Mouse (Mus musculus) neural tube, embryonic 14.5 days (tissue): ENCODE measurements around the gene Fbxo11. TPM values are rescaled to one million over a fixed set of nuclear protein-coding genes. Genes with fewer than 3 reads are reported as not detected.
A peak's percentile ranks its signal among the peaks of the same experiment; 100 is the strongest.

Experiments used
- ATAC-seq: fragments of 200-750 bp; cut with Nextera tagmentation; 2 replicates; pipeline ENCODE4 v1.8.0; 2017; ENCODE audit warnings: low read depth, mild to moderate bottlenecking, moderate TSS enrichment, moderate library complexity
- H3K27ac ChIP-seq: fragments of 300-500 bp; sonication (generic); 2 replicates; pipeline ENCODE4 v1.5.1; 2014; ENCODE audit warnings: low read depth, mild to moderate bottlenecking, control low read depth, low read length, moderate library complexity, mixed read lengths
- H3K27me3 ChIP-seq: fragments of 300-500 bp; sonication (generic); 2 replicates; pipeline ENCODE4 v1.6.1; 2014; ENCODE audit warnings: low read length; ENCODE audit not compliant: control insufficient read depth, insufficient read depth
- H3K36me3 ChIP-seq: fragments of 300-500 bp; sonication (generic); 2 replicates; pipeline ENCODE4 v1.6.1; 2014; ENCODE audit warnings: low read length, mixed read lengths; ENCODE audit not compliant: control insufficient read depth, insufficient read depth
- H3K4me1 ChIP-seq: fragments of 300-500 bp; sonication (generic); 2 replicates; pipeline ENCODE4 v1.6.1; 2014; ENCODE audit warnings: low read length; ENCODE audit not compliant: control insufficient read depth, insufficient read depth
- H3K4me2 ChIP-seq: fragments of 300-500 bp; sonication (generic); 2 replicates; pipeline ENCODE4 v1.6.1; 2014; ENCODE audit warnings: mild to moderate bottlenecking, low read depth, low read length, control low read depth
- H3K4me3 ChIP-seq: fragments of 300-500 bp; sonication (generic); 2 replicates; pipeline ENCODE4 v1.5.1; 2014; ENCODE audit warnings: low read depth, low read length, control low read depth, mixed read lengths
- H3K9ac ChIP-seq: fragments of 300-500 bp; sonication (generic); replicated peaks from 2 replicates; pipeline ENCODE4 v1.6.1; 2014; ENCODE audit warnings: low read depth, mild to moderate bottlenecking, control low read depth, low read length, mixed read lengths
- H3K9me3 ChIP-seq: fragments of 300-500 bp; sonication (generic); 2 replicates; pipeline ENCODE4 v1.6.1; 2016; ENCODE audit warnings: low read length; ENCODE audit not compliant: control insufficient read depth
- WGBS: fragments of 180-500 bp; shearing (Covaris S2); extraction: QIAGEN DNeasy Blood & Tissue Kit; methylation state at CpG from one replicate; pipeline ENCODE4 v1.1.7; 2014; 5-methylcytosine and 5-hydroxymethylcytosine counted together
- polyA plus RNA-seq: library from polyadenylated mRNA; unstranded; fragments of >200 nt; fragmentation: Nextera tagmentation; extraction: Ambion mirVana; gene quantifications from 2 replicates; pipeline ENCODE4 v1.2.1, GENCODE M21; 2014

Fbxo11 gene
- 47.7 and 47.8 TPM in 2 replicates for polyA plus RNA-seq

DNA sequence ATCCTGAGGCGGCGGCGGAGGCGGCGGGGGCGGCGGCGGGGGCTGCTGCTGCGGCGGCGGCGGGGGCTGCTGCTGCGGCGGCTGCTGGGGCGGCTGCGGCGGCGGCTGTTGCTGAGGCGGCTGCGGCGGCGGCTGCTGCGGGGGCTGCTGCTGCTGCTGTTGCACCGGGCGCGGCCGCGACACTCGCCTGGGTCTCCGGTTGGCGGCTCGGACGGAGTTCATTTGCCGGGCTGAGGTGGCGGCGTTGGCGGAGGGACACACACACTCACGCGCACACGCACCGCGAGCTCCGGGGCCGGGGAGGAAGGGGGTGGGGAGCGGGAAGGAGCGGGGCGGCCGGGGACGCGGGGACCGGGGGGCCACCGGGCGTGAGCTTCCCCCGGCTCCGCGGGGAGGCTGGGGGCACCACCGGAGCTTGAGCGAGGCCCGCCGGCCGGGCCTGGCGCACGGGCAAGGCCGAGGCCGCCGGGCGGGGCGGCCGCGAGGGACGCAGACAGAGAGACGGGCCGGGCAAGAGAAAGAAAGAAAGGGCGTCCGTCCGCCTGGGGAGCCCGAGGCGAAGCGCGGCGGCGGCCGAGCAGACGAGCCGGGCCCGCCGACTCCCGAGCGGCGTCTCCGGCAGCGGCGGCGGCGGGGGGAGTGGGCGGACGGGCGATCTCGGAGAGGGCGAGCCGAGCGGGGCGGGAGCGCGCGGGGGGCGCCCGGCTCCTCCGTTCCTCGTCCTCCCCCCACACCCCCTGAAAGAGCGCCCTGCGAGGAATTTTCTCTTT, at the start of gene Fbxo11:
Gene Fbxo11 (minus strand): TSS at position 261 of the 770 bp plus-strand sequence.
- H3K4me1 ChIP-seq, result peaks cover 8% of the 10 kb centered on the region; the same call in 1 of the 2 replicates
- no peaks in the 10 kb centered on the region for H3K9me3 ChIP-seq
- peak within 1 kb of the TSS; percentile 86 for H3K4me3 ChIP-seq
- H3K27ac ChIP-seq, result peak within 1 kb of the TSS; percentile 100
- 0% methylated on average over 4 of the region's 112 CpGs for WGBS
- H3K4me2 ChIP-seq, result peak within 1 kb of the TSS; percentile 53
- peak; percentile 16 for ATAC-seq
- peak within 1 kb of the TSS; percentile 100 for H3K9ac ChIP-seq
- H3K36me3 ChIP-seq, result no peaks in the 10 kb centered on the region
- no peaks in the 10 kb centered on the region for H3K27me3 ChIP-seq

DNA sequence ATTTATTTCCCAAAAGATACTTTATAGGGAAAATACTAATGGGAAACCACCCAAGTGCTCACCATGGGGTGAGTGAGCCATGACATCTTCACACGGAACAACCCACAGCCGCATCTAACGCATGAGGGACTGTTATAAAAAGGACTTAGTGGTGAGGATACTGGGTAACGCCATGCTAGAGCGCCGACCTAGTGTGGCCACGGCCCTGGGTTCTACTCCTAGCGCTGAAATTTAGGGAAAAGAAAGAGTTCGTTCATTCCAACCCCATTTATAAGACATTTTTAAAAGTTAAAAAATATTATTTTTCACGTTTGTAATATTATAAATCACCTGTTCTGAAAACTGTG, 48.8 kb upstream of the Fbxo11 start:
- Histone ChIP-seq H3K9ac (no peak overlapping the region), H3K4me3 (no peak overlapping the region), H3K4me1 (no peaks in the 10 kb centered on the region), H3K27me3 (no peaks in the 10 kb centered on the region), H3K4me2 (no peak overlapping the region), H3K9me3 (no peaks in the 10 kb centered on the region), H3K36me3 (no peaks in the 10 kb centered on the region), H3K27ac (no peak overlapping the region)
- WGBS, result 93% methylated on average over 10 of the region's 10 CpGs
- ATAC-seq, result no peak

DNA sequence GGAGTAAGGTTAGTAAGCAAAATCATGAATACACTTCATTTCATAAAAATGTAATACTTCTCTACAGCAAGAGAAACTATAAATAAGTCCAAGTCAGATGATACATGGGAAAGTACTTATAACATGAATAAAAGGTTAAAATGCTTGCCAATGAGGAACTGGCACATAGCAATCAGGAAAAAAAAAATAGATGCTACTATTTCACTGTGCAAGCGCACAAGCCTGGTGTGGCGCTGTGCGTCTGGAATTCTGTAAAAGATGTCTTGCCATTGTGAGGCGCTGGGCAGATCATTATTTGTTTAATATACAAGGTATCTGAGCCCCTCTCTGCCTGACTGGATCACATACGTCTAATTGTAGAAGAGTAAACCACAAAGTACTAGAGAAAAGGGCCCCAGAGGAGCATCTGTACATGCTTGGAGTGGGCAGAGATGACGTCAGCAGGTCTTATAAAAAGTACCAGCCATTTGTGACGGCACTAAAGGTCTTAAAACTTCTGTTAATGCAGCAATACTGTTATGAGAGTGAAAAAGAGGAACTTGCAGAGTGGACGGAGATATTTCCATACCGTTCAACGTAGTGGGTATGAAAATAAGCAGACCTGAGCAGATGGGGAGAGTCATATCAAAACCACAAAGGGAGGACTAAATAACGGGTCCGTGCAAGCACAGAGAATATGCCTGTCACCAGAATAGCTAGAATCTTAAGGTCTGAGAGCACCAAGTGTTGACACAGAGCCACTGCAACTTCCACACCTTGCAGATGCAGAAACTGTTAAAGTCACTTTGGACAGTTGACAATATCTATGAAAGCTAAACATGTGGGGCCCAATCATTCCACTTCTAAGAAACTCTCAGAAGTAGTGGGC, 48.2 kb upstream of the Fbxo11 start:
- no peaks in the 10 kb centered on the region for H3K9me3 ChIP-seq
- 79% methylated on average over 12 of the region's 12 CpGs for WGBS
- ATAC-seq, result no peak
- H3K4me1 ChIP-seq, result no peaks in the 10 kb centered on the region
- H3K9ac ChIP-seq, result no peak overlapping the region
- H3K4me3 ChIP-seq, result no peak overlapping the region
- H3K36me3 ChIP-seq, result no peaks in the 10 kb centered on the region
- H3K4me2 ChIP-seq, result no peak overlapping the region
- H3K27me3 ChIP-seq, result no peaks in the 10 kb centered on the region
- no peak overlapping the region for H3K27ac ChIP-seq

GRCm38 (mm10) chr17:88111865-88112645, 47.0 kb upstream of the Fbxo11 start:
- Histone ChIP-seq H3K27me3 (no peaks in the 10 kb centered on the region), H3K9ac (no peak overlapping the region), H3K9me3 (no peaks in the 10 kb centered on the region), H3K4me2 (no peak overlapping the region), H3K36me3 (no peaks in the 10 kb centered on the region), H3K4me1 (no peaks in the 10 kb centered on the region), H3K27ac (no peak overlapping the region), H3K4me3 (no peak overlapping the region)
- 72% methylated on average over 10 of the region's 10 CpGs for WGBS
- no peak for ATAC-seq

DNA sequence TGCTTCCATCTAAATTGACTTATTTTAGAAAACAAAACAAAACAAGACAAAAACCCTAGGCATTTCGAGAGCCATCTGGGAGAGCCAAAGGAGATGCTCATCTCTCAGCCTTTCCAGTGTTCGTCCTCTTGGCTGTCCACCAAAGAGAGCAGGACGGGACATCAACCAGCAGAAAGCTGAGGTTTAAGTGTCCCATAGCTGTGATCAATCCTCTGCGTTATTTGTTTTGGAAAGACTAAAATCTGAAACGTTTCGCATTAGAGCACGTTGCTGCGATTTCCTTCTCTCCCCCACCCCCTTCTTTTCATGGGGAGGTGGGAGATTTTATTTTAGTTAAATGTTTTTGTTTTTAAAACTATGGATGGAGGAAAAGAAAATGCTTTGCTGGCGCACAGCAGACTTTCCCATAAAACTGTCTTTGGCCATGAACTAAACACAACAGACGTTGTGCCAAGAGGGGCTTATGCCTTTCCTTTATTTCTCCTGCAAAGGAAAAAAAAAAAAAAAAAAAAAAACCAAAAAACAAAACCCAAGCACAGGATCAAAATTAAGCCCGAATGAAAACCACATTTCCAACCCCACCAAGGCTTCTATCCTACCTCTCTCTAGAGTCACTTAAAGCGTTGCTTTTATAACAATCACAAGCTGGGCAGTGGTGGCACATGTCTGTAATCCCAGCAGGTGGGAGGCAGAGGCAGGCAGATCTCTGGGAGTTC, 46.1 kb upstream of the Fbxo11 start:
- no peak for ATAC-seq
- 82% methylated on average over 12 of the region's 12 CpGs for WGBS
- no peaks in the 10 kb centered on the region for H3K36me3 ChIP-seq
- no peaks in the 10 kb centered on the region for H3K27me3 ChIP-seq
- no peak overlapping the region for H3K4me3 ChIP-seq
- no peaks in the 10 kb centered on the region for H3K9me3 ChIP-seq
- no peak overlapping the region for H3K27ac ChIP-seq
- H3K4me1 ChIP-seq, result no peaks in the 10 kb centered on the region
- no peak overlapping the region for H3K4me2 ChIP-seq
- no peak overlapping the region for H3K9ac ChIP-seq

DNA sequence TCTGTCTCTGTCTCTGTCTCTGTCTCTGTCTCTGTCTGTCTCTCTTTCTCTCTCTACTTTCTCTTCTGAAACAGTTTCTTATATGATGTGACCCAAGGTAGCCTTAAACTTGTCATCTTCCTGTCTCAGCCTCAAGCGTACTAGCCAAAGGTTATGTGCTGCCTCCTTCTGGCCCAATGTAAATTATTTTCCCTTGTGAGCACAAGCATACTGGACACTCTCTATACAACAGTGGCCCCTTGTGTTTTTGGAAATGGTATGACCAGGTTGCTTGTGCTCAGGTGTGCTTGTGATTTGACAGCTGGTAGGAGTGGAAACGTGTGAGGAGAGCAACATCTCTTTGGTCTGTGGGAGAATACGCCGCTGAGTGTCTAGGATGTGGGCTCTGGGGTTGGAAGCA, 42.6 kb upstream of the Fbxo11 start:
- H3K27ac ChIP-seq, result no peak overlapping the region
- H3K36me3 ChIP-seq, result no peaks in the 10 kb centered on the region
- no peak for ATAC-seq
- H3K4me3 ChIP-seq, result no peak overlapping the region
- 88% methylated on average over 4 of the region's 4 CpGs for WGBS
- H3K27me3 ChIP-seq, result no peaks in the 10 kb centered on the region
- no peaks in the 10 kb centered on the region for H3K9me3 ChIP-seq
- H3K9ac ChIP-seq, result no peak overlapping the region
- H3K4me2 ChIP-seq, result no peak overlapping the region
- no peaks in the 10 kb centered on the region for H3K4me1 ChIP-seq

GRCm38 (mm10) chr17:88106365-88106764, 41.3 kb upstream of the Fbxo11 start:
- Histone ChIP-seq H3K9ac (no peak overlapping the region), H3K27ac (no peak overlapping the region)

DNA sequence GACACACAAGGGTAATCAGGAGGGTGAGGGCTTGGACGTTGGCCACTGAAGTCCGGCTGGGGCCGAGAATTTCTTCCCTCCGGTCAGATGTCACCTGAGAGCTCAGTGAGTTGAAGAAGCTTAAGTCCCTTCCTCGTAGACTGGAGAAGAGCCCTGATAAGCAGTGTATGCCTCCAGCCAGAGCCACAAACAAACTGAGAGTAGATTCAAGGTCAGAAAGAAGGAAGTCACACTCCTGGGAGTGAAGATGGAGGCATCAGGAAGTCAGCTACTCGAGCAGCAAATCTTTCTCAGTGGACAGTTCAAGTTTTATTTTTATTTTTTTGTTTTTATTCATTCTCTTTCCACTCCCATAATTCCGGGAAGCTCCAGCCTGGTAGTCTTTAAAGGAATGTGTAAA, 37.5 kb upstream of the Fbxo11 start:
- Histone ChIP-seq H3K27me3 (no peaks in the 10 kb centered on the region), H3K9me3 (no peaks in the 10 kb centered on the region), H3K4me2 (no peak overlapping the region), H3K9ac (no peak overlapping the region), H3K4me1 (no peaks in the 10 kb centered on the region), H3K27ac (no peak overlapping the region), H3K4me3 (no peak overlapping the region), H3K36me3 (no peaks in the 10 kb centered on the region)
- no peak for ATAC-seq
- 90% methylated on average over 7 of the region's 7 CpGs for WGBS

More at GRCm38 (mm10) chr17:88106365-88106764, 41.3 kb upstream of the Fbxo11 start:
- H3K4me1 ChIP-seq, result no peaks in the 10 kb centered on the region
- H3K4me2 ChIP-seq, result no peak overlapping the region
- H3K27me3 ChIP-seq, result no peaks in the 10 kb centered on the region
- WGBS, result 80% methylated on average over 9 of the region's 9 CpGs
- no peak overlapping the region for H3K4me3 ChIP-seq
- H3K9me3 ChIP-seq, result no peaks in the 10 kb centered on the region
- ATAC-seq, result no peak
- H3K36me3 ChIP-seq, result no peaks in the 10 kb centered on the region
